Mouse (Mus musculus) heart, adult 9 months (tissue): ENCODE measurements around the gene Tma7.
A peak's percentile ranks its signal among the peaks of the same experiment; 100 is the strongest.

Experiments used
- DNase-seq, 2 experiments: peaks; one replicate each; pipeline ENCODE4 v3.0.0; 2022; ENCODE audit warnings: low spot score in 2 of 2

Tma7 gene

DNA sequence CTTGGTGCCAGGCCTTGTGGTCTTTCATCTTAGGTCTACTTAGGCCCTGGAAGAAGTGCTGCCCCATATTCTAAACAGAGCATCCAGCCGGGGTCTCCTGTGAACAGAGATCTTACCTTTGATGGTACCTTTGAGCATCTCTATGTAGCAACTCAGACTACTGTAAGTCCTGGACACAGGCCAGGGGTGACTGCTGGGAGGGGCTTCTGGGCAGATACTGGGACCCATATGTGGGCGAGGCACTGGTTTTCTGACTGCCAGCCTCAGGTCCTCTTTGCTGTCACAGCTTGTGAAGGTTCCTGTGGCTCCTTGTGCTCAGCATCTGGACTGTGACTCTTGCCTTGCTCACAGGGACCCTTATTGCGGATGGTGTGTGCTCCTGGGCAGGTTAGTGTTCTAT, 20.2 kb upstream of the Tma7 start:
- DNase-seq = no peak

DNA sequence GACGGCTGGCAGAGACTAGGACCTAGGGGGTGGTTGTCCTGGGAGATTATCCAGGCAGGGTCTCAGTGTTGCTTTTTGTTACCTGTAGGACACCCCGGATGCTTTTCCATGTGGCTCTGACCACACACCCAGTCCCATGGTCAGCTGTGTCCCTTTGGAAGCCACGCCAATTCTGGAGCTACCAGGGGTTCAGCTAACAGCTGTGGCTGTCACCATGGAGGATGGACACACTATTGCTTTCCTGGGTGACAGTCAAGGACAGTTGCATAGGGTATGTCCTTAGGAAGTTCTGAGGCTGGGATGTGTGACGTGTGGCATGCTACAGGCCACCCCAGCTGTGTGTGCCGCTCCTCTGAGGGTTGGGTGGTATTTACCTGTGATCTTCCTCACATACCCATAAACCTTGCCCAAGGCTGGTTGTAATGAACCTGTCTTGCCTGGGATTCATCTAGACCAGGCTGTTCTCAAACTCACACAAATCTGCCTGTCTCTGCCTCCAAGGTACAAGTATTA, 19.6 kb upstream of the Tma7 start:
- DNase-seq = no peak

- no peak for DNase-seq
Observed at GRCm38 (mm10) chr9:109100307-109100928, 18.0 kb upstream of the Tma7 start.

- DNase-seq = peak; percentile 61 to 77
Observed at GRCm38 (mm10) chr9:109098969-109099368, 16.6 kb upstream of the Tma7 start.

GRCm38 (mm10) chr9:109098366-109098765, 16.0 kb upstream of the Tma7 start:
- DNase-seq = no peak

DNA sequence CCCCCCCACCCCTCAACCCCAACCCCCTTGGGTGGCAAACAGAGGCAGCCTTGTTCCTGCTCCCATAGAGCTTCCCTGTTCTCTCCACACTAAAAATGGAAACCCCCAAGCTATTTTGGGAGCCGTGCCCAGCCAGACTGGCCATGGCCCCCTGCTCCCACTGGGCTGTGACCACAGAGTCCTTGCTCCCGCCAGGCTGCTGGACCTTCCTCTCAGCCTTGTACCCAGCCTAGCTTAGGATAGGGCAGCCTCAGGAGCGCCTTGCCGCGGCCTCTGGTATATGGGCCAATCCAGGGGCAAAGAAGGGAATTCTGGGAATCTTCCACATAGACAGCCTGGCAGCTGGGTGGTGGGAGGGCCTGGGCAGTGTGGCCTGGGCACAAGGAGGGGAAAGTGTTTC, 15.4 kb upstream of the Tma7 start:
- DNase-seq = peak; percentile 62 to 68

GRCm38 (mm10) chr9:109097291-109097690, 14.9 kb upstream of the Tma7 start:
- no peak for DNase-seq

DNA sequence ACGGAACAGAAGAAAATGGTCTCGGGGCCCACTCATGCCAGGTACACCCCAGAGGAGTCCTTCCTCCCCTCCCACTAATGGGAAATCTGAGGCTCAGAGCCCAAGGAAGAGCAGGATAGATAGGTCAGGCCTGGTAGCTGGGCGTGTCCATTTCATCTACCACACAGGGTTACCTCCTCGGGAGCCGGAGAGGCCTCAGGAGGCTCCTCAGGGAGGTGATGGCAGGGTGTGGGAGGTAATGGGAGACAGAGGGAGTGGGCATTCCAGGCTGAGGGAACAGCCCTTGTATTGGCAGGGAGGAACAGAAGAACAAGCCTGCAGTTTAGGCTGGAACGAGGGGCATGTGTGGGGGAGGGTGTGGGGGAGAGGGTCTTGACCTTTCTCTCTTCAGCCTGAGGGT, 14.5 kb upstream of the Tma7 start:
- DNase-seq = no peak

- DNase-seq = peak in 1 of 2 experiments; percentile 15
Observed at GRCm38 (mm10) chr9:109096251-109096661, 13.9 kb upstream of the Tma7 start.

DNA sequence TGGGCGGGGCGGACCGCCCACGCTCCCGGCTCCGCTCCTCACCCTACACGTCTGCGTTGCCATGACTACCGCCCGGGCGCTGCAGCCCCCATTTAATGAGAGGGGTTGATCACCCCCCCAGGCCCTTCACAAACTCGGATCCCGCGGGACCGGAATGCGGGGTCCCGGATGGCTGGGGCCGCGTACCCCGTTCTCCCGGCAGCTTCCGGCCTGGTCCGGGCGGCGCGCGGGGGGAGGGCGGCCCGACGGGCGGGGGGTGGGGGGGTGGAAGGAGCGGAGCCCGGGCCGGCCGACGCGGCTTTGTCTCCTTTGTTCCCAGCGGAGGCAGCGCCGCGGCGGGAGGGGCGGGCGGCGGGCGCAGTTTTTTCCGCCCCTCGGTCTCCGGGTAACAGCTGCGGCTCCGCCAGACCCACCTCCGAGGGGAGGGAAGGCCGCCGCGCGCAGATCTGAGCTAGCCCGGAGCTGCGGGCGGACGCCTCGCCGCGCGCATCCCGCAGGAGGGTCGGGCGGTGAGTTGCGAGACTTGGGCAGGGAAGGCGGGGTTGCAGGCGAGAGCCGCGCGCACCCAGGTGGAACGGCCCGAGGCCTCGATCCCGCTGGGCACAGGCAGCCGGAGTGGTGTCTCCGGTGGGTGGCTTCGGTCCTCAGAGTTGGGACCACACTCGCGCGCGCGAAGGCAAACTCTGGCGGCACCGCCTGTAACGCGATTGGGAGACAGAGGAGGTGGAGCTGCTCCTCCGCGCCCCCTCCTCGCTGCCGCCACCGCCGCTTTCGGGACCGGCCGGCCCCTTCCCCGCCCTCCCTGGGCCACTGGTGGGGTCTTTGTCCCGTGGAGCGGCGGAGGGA, 13.0 kb upstream of the Tma7 start, which contains the start of gene Plxnb1:
Plxnb1 (plus strand) TSS at position 253 of the 846 bp plus-strand sequence.
- DNase-seq = peak; percentile 55 to 56

DNA sequence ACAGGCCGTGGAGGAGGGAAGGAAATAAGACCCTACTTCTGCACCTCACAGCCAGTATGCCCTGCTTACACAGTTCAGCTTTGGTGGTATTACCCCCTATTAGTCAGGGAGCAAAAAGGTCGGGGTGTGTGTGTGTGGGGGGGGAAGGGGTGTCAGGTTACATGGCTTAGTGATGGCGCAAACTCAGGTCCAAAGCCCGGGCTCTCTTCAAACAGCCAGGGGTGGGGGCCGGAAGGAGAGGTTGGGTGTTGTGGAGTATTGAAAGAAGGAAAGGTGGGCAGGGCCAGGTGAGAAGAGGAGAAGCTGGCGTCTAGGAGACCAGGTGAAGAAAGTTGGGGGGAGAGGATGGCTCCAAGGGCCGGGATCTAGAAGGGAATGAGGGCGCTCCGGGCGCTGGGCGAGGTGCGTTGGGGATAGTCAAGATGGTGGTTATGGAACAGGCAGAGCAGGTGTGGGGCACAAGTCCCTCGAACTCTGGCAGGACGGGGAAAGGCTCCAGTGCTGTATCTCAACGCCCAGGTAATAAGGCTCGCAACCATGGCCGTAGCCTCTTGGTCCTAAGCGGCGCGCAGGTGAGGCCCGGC, 12.3 kb upstream of the Tma7 start:
- no peak for DNase-seq

DNA sequence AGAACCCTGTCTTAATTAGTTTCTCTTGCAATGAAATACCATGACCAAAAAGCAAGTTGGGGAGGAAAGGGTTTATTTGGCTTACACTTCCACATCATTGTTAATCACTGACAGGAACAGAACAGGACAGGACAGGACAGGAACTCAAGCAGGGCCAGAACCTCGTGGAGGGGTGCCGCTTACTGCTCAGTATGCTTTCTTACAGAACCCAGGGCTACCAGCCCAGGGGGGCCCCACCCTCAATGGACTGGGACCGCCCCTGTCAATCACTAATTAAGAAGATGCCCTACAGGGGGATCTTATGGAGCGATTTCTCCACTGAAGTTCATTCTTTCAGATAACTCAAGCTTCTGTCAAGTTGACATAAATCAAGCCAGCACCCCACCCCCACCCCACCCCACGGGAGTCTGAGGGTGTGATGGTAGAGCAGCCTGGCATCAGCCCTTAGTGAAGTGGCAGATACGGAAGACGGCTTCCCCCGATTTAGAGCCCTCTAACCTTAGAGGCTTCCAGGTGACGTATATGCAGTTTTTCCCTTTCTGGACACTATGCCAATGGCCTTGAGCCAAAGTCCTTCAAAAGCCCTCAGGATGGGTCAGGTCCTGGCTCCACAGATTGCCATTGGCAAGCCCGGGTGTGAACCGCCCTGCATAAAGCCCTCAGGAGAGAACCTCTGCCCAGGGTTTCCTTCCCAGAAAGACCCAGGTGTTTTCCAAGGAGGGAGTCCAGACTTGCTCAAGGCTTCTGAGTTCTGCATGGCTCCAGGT, 11.6 kb upstream of the Tma7 start:
- DNase-seq = peak in 1 of 2 experiments; percentile 57

- no peak for DNase-seq
Observed at GRCm38 (mm10) chr9:109092799-109093198, 10.4 kb upstream of the Tma7 start.

DNA sequence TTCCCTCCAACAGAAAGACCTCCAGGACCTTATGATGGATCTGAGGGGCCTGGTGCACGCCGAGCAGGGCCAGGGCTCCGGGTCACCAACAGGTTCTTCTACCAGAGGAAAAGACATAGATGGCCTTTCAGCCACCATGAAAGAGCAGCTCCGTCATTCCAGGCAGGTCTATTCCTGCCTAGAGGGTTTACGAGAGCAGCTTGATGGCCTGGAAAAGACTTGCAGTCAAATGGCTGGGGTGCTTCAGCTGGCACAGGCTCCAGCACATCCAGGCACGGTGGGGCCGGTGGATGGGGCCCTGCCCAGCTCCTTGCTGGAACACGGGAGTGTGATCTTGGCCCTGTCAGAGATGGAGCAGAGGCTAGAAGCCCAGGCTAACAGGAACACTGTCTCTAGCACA, 9.4 kb upstream of the Tma7 start:
- DNase-seq = no peak

GRCm38 (mm10) chr9:109090446-109090845, 8.1 kb upstream of the Tma7 start:
- DNase-seq = no peak

- peak in 1 of 2 experiments; percentile 29 for DNase-seq
Observed at GRCm38 (mm10) chr9:109087987-109088386, 5.6 kb upstream of the Tma7 start.

- DNase-seq = no peak
Observed at GRCm38 (mm10) chr9:109084922-109085321, 2.5 kb upstream of the Tma7 start.

- DNase-seq = no peak
Observed at GRCm38 (mm10) chr9:109081749-109082123, 651 bp downstream of the Tma7 start.

- no peak for DNase-seq
Observed at GRCm38 (mm10) chr9:109080516-109080915, 1.9 kb downstream of the Tma7 start.

DNA sequence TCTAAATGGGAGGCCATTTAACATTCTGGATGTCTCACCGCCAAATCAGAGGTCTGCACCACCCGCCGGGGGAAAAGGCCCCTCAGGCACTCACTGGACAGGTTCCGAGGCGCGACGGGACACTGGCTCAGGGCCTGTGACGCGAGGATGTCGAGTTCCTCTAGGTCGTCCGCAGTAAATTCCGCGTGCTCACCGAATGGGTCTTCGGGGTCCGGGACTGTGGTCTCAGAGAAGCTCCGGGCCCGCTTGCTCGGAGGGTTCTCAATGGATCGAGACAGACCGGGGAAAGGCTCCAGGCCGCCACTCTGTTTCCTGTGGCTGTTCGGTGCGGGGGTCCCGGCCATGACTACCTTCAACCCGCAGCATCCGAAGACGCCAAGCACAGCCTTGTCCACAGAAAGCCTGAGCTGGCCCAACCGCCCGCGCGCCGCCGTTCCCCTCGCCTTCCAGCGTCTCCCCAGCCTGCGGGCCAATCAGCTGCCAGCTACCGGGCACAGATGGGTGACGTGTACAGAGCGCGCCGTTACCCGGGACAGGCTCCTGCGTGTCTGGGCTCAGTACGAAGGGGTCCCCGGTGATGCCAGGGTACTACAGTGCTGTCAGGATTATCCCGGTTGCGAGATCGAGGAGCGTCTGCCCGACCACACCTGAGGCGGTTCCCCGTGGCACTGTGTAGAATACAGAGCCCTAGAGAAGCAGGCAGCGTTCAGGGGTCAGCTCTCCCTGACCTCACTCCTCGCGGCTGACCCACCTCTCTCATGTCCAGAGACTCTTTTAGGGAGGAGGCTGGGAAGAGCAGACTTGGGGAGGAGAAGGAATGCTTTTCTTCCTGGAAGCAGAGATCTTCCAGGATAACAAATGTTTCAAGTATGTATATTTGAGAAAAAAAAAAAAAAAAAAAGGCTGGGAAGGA, 8.5 kb downstream of the Tma7 start, which contains the start of gene Atrip:
Atrip (minus strand) TSS at position 464 of the 913 bp plus-strand sequence.
- peak; percentile 88 to 91 for DNase-seq
